8 mouse cellular contexts compared by ENCODE assay signal in the genomic region with DNA sequence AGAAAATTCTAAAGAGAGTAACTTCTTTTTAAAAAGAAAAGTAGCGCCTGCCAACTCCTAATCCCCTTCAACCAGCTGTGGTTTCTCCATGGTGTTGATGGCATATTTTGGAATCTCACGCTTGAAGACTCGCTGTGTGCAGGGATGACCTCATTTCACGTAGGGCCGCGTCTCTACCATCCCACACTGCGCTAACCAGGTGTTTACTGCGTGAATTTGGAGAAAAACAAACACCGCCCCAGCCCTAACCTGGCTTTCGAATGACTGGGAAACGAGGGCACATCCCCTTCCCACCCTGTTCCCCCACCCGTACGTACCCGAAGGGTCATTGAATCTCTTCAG. TPM values are rescaled to one million over a fixed set of nuclear protein-coding genes. Genes with fewer than 3 reads are reported as not detected.
DNase-seq lines count a peak whose midpoint lies in the region; ATAC-seq and TF ChIP-seq lines count a peak whose summit lies in the region.

No protein-coding gene starts in this region.

- H3K4me2 ChIP-seq in heart, embryonic 16.5 days (ENCODE audit: low read depth, low read length), result peak overlapping the region; percentile 89
- peak overlapping the region; percentile 61 for H3K4me2 ChIP-seq in hindbrain, embryonic 13.5 days
- H3K4me2 ChIP-seq in midbrain, embryonic 12.5 days (replicated peaks), result peak overlapping the region; percentile 75

- H3K4me1 ChIP-seq in heart, embryonic 16.5 days (ENCODE audit: control insufficient read depth, insufficient read depth, low read length), result peaks cover 22% of the 10 kb centered on the region
- peaks cover 6% of the 10 kb centered on the region for H3K4me1 ChIP-seq in bone marrow macrophage, adult 2 months (ENCODE audit: control insufficient read depth, insufficient read depth, low read length)
- H3K4me1 ChIP-seq in hindbrain, embryonic 13.5 days (replicated peaks), result peaks cover 28% of the 10 kb centered on the region
- peaks cover 30% of the 10 kb centered on the region for H3K4me1 ChIP-seq in midbrain, embryonic 12.5 days

- H3K4me3 ChIP-seq in heart, embryonic 16.5 days (ENCODE audit: low read length), result peak overlapping the region; percentile 94
- peak overlapping the region; percentile 69 for H3K4me3 ChIP-seq in bone marrow macrophage, adult 2 months (ENCODE audit: insufficient read depth, low read length)
- H3K4me3 ChIP-seq in hindbrain, embryonic 13.5 days, result peak overlapping the region; percentile 92
- H3K4me3 ChIP-seq in midbrain, embryonic 12.5 days, result peak overlapping the region; percentile 91

- H3K27me3 ChIP-seq in heart, embryonic 16.5 days (ENCODE audit: control insufficient read depth, insufficient read depth, low read length), result no peaks in the 10 kb centered on the region
- no peaks in the 10 kb centered on the region for H3K27me3 ChIP-seq in hindbrain, embryonic 13.5 days
- no peaks in the 10 kb centered on the region for H3K27me3 ChIP-seq in midbrain, embryonic 12.5 days

- DNase-seq in heart, postnatal 36 days, result no peak
- DNase-seq in frontal cortex, postnatal 36 days (ENCODE audit: low spot score in 2 of 2), result no peak
- no peak for DNase-seq in layer of hippocampus, postnatal 25 days (ENCODE audit: extremely low spot score in 1 of 2, low spot score in 1 of 2)

- under 1% methylated on average over 14 of the region's 14 CpGs for WGBS in heart, embryonic 16.5 days
- 1% methylated on average over 14 of the region's 14 CpGs for WGBS in hindbrain, embryonic 13.5 days
- WGBS in midbrain, embryonic 12.5 days, result 1% methylated on average over 14 of the region's 14 CpGs

- peak overlapping the region; percentile 77 for H3K9ac ChIP-seq in heart, embryonic 16.5 days (ENCODE audit: low read length)
- H3K9ac ChIP-seq in hindbrain, embryonic 13.5 days, result peak overlapping the region; percentile 21; the same call in 1 of the 2 replicates
- H3K9ac ChIP-seq in midbrain, embryonic 12.5 days (replicated peaks), result peak overlapping the region; percentile 53

- TF ChIP-seq CTCF in bone marrow macrophage, adult 2 months (IDR thresholded peaks at IDR 0.05; ENCODE audit: low read depth, low read length), result no peak

- intact Hi-C loops in heart, postnatal 36 days (cut with DNase I), result loop anchor here (1.0 kb wide), 1 partner anchor 41 kb away; no protein-coding TSS in a partner anchor

- H3K9me3 ChIP-seq in heart, embryonic 16.5 days (replicated peaks; ENCODE audit: control insufficient read depth, low read length), result no peaks in the 10 kb centered on the region
- H3K9me3 ChIP-seq in hindbrain, embryonic 13.5 days, result no peaks in the 10 kb centered on the region
- no peaks in the 10 kb centered on the region for H3K9me3 ChIP-seq in midbrain, embryonic 12.5 days

- no peak for TF ChIP-seq POLR2A in bone marrow macrophage, adult 2 months (IDR thresholded peaks at IDR 0.05; ENCODE audit: borderline replicate concordance, low read depth, low read length)

- ATAC-seq in heart, embryonic 16.5 days (replicated peaks; ENCODE audit: extremely low read depth, insufficient read depth, low FRiP score), result peak; percentile 20; the same call in 1 of the 2 replicates
- no peak for ATAC-seq in hindbrain, embryonic 13.5 days (ENCODE audit: low FRiP score)
- peak; percentile 69; the same call in 1 of the 2 replicates for ATAC-seq in midbrain, embryonic 12.5 days (ENCODE audit: low FRiP score, low read depth)
- no peak for ATAC-seq in monocyte, adult 5-6 weeks (replicated peaks; ENCODE audit: insufficient number of reproducible peaks, low FRiP score, low TSS enrichment, poor library complexity, severe bottlenecking)

- peaks cover 17% of the 10 kb centered on the region for H3K36me3 ChIP-seq in heart, embryonic 16.5 days (ENCODE audit: control insufficient read depth, insufficient read depth)
- H3K36me3 ChIP-seq in hindbrain, embryonic 13.5 days, result peaks cover 20% of the 10 kb centered on the region
- H3K36me3 ChIP-seq in midbrain, embryonic 12.5 days, result peaks cover 21% of the 10 kb centered on the region

- H3K27ac ChIP-seq in heart, embryonic 16.5 days (ENCODE audit: low read length), result peak overlapping the region; percentile 51
- peak overlapping the region; percentile 5; the same call in 1 of the 2 replicates for H3K27ac ChIP-seq in bone marrow macrophage, adult 2 months (ENCODE audit: insufficient read depth, low read depth, low read length)
- H3K27ac ChIP-seq in hindbrain, embryonic 13.5 days, result no peak overlapping the region
- H3K27ac ChIP-seq in midbrain, embryonic 12.5 days (replicated peaks), result no peak overlapping the region; the same call in 1 of the 2 replicates

RNA-seq across cellular contexts. Expression of gene Hmmr, which starts 0.3 kb away (rescaled TPM):
- 49.2 and 55.6 TPM in 2 replicates for polyA plus RNA-seq in heart, embryonic 16.5 days (2015; fragmentation: Nextera tagmentation; extraction: Ambion mirVana)
- total RNA-seq in heart, postnatal 36 days (2021), result under 1 TPM; 0.44 to 0.65 TPM
- polyA plus RNA-seq in bone marrow macrophage, adult 2 months (2012; ENCODE audit: insufficient read depth, insufficient read length, missing spikeins), result 18.8 and 19.7 TPM in 2 replicates
- 10.0 and 11.2 TPM in 2 replicates for polyA plus RNA-seq in hindbrain, embryonic 13.5 days (2015; fragmentation: Nextera tagmentation; extraction: Ambion mirVana)
- 48.5 and 49.0 TPM in 2 replicates for polyA plus RNA-seq in midbrain, embryonic 12.5 days (2016; fragmentation: Nextera tagmentation; extraction: Ambion mirVana)
- 0.58 to 1.9 TPM in 2 of 3 replicates, not detected in the other for total RNA-seq in monocyte, adult 5-6 weeks (2017)
- under 1 TPM; 0.61 to 0.69 TPM for total RNA-seq in layer of hippocampus, postnatal 25 days (2021)

RNA-seq across cellular contexts. Expression of gene Nudcd2, which starts 0.5 kb away (rescaled TPM):
- polyA plus RNA-seq in heart, embryonic 16.5 days (2015; fragmentation: Nextera tagmentation; extraction: Ambion mirVana), result 88.2 and 90.3 TPM in 2 replicates
- 10 to 100 TPM; 12.3 to 17.8 TPM for total RNA-seq in heart, postnatal 36 days (2021)
- polyA plus RNA-seq in bone marrow macrophage, adult 2 months (2012; ENCODE audit: insufficient read depth, insufficient read length, missing spikeins), result 26.5 and 28.3 TPM in 2 replicates
- 74.8 and 79.1 TPM in 2 replicates for polyA plus RNA-seq in hindbrain, embryonic 13.5 days (2015; fragmentation: Nextera tagmentation; extraction: Ambion mirVana)
- polyA plus RNA-seq in midbrain, embryonic 12.5 days (2016; fragmentation: Nextera tagmentation; extraction: Ambion mirVana), result 136 and 143 TPM in 2 replicates
- 16.8 to 31.9 TPM (median 27.7 TPM) in 3 replicates for total RNA-seq in monocyte, adult 5-6 weeks (2017)
- total RNA-seq in layer of hippocampus, postnatal 25 days (2021), result 10 to 100 TPM; 18.7 to 25.4 TPM

RNA-seq across cellular contexts. Expression of gene Ccng1, which starts 22.1 kb away (rescaled TPM):
- 150 and 163 TPM in 2 replicates for polyA plus RNA-seq in heart, embryonic 16.5 days (2015; fragmentation: Nextera tagmentation; extraction: Ambion mirVana)
- 100 to 1,000 TPM; 400 to 530 TPM for total RNA-seq in heart, postnatal 36 days (2021)
- polyA plus RNA-seq in bone marrow macrophage, adult 2 months (2012; ENCODE audit: insufficient read depth, insufficient read length, missing spikeins), result 79.6 and 88.6 TPM in 2 replicates
- 36.7 and 38.7 TPM in 2 replicates for polyA plus RNA-seq in hindbrain, embryonic 13.5 days (2015; fragmentation: Nextera tagmentation; extraction: Ambion mirVana)
- 40.6 and 41.3 TPM in 2 replicates for polyA plus RNA-seq in midbrain, embryonic 12.5 days (2016; fragmentation: Nextera tagmentation; extraction: Ambion mirVana)
- total RNA-seq in monocyte, adult 5-6 weeks (2017), result 70.3 to 89.6 TPM (median 85.1 TPM) in 3 replicates
- total RNA-seq in layer of hippocampus, postnatal 25 days (2021), result 10 to 100 TPM; 58.0 to 64.0 TPM

RNA-seq across cellular contexts. Expression of gene Mat2b, which starts 38.0 kb away (rescaled TPM):
- 128 and 144 TPM in 2 replicates for polyA plus RNA-seq in heart, embryonic 16.5 days (2015; fragmentation: Nextera tagmentation; extraction: Ambion mirVana)
- total RNA-seq in heart, postnatal 36 days (2021), result 100 to 1,000 TPM; 107 TPM
- 70.7 and 71.6 TPM in 2 replicates for polyA plus RNA-seq in bone marrow macrophage, adult 2 months (2012; ENCODE audit: insufficient read depth, insufficient read length, missing spikeins)
- polyA plus RNA-seq in hindbrain, embryonic 13.5 days (2015; fragmentation: Nextera tagmentation; extraction: Ambion mirVana), result 65.8 and 70.0 TPM in 2 replicates
- 88.6 and 88.7 TPM in 2 replicates for polyA plus RNA-seq in midbrain, embryonic 12.5 days (2016; fragmentation: Nextera tagmentation; extraction: Ambion mirVana)
- 136 to 161 TPM (median 144 TPM) in 3 replicates for total RNA-seq in monocyte, adult 5-6 weeks (2017)
- total RNA-seq in layer of hippocampus, postnatal 25 days (2021), result 100 to 1,000 TPM; 124 to 125 TPM

Comparison
In these comparisons a context has a peak if more than half of its experiments do, and no peak if none do; other contexts are left out.
1. ATAC-seq: peak in heart, embryonic 16.5 days (single experiment) and midbrain, embryonic 12.5 days (single experiment); none in hindbrain, embryonic 13.5 days (single experiment) and monocyte, adult 5-6 weeks (single experiment).
2. H3K27ac ChIP-seq: peak in heart, embryonic 16.5 days (single experiment) and bone marrow macrophage, adult 2 months (single experiment); none in hindbrain, embryonic 13.5 days (single experiment) and midbrain, embryonic 12.5 days (single experiment).
3. H3K9ac ChIP-seq: peak in every context shown above with its lines; median percentile 77 in heart, embryonic 16.5 days; 53 in midbrain, embryonic 12.5 days; 21 in hindbrain, embryonic 13.5 days.
4. Peak in every context shown above with its lines, with median percentiles within 50 percentile points of each other: H3K4me2 ChIP-seq and H3K4me3 ChIP-seq.